Mouse (Mus musculus) liver, adult (tissue): ENCODE data around the gene Trim66.

Source experiments
- GATA4 ChIP-seq: IDR thresholded peaks from 2 replicates; pipeline ENCODE4 v1.6.1; 2014; ENCODE audit warnings: mild to moderate bottlenecking, low read length; ENCODE audit not compliant: insufficient replicate concordance

Trim66 gene

DNA sequence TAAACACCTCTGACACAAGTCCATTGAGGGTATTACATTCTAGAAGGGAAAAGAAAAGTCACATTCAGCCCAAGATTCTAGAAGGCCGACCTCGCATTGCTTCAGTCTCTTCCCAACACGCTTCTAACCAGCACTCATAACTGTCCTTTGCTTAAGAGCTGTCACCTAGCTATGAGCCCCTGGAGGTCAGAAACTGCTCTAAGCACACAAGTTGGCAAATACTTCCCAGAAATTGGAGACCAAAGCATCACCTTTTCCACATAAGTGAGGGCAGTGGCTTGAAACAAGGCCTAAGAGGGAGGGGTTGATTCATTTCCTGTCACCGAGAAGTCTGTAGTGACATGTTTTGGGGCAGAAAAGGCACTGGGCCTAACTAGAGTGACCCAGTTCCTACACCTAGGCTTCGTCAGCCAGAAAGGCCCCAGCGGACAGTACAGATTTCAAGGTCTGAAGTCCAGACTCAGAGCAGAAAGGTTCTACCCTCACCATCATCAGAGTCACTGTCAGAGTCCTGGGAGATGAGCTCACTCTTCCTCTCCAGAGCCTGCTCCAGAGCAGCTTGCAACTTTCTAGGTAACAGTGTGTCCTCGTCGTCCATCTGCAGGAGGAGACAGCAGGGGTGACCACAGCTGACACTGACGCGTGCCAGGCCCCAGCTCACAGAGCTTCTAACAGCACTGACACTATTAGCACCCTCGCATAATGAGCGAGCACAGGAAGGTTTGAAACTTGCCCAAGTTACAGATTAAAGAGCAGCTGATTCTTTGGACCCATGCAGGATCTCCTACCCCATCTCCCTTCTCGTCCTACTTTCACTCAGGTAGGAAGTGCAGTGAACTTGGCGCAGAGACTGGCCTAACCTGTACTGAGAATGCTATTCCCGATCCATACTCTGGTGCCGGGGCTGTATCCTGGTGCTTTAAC lies 18.1 kb upstream of the Trim66 start:
- TF ChIP-seq GATA4, result no peak

DNA sequence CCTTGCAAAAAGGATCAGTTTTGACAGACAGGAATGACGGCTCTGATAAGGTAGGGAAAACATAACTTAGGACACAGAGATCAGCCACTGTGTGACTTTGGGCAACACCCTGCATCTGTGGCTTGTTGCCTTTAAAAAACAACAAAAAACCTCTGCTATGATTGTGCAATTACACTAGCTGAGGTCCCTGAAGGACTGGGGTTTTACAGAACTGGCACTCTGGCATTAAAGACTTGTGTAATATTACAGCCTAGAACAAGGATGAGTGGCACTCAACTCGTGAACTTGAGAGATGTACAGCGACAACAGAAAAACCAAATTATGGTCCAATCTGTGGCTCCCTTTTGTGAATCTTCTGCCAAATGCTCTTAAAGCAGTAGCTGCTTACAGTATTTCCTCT lies 16.8 kb upstream of the Trim66 start:
- no peak for TF ChIP-seq GATA4

DNA sequence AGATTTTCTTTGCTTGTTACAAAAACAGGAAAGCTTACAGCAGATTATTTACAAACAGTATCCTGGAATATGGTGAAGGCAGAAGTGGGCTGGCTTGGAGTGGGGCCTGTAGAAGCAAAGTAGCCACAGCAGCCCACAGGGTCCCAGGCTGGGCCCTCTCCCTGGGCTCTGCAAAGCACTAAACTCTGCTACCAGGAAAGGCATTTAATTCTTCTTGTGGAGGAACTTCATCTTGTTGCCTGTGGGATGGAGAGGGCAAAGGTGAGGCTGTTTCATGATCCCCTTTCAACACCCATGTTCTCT lies 16.5 kb upstream of the Trim66 start:
- TF ChIP-seq GATA4, result no peak

DNA sequence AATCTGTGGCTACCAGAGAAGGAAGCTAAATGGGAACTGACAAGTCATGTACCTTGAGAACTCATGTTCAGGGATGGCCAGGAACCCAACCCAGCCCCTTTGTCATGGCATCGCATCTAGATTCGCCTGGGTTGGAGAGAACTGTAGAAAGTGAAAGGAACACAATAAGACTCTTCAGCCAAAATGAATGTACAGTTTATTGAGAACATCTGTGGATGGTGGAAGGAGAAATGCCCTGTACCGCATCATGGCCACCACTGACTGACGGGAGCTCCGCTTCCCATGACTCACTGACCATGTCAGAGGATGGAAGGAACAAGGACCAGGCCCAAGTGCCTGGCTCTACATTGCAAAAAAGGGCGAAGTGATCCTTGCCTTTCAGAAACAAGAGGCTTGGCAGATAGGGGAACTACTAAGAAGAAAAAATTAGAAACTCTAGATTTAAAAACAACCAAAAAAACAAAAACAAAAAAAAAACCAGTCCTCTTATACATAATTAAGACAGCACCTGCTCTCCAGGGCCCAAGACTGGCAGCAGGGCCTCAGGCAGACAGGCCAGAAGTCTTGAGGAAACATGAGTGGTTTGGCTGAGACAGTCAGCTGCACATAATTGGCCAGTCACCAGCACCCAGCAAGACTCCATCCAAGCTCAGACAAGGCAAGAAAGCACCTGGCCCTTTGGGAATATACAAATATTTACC lies 16.0 kb upstream of the Trim66 start:
- TF ChIP-seq GATA4, result no peak

DNA sequence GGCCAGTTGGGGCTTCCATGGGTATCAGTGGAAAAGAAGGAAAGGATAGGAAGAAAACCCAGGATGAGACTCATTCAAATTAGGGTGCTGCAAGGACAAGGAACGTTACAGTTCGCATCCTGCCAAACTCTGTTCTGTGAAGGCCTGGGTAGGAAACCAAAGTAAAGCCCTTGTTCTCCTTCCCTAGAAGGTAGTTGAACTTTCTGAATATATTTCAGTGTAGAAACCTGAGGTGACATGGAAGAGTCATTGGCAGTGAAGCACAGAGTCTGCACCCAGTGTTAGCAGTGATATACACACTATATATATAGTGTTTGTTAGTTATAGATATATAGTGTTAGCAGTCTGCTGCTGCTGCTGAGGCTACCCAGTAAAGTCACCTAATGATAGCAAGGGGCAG lies 15.4 kb upstream of the Trim66 start:
- no peak for TF ChIP-seq GATA4

DNA sequence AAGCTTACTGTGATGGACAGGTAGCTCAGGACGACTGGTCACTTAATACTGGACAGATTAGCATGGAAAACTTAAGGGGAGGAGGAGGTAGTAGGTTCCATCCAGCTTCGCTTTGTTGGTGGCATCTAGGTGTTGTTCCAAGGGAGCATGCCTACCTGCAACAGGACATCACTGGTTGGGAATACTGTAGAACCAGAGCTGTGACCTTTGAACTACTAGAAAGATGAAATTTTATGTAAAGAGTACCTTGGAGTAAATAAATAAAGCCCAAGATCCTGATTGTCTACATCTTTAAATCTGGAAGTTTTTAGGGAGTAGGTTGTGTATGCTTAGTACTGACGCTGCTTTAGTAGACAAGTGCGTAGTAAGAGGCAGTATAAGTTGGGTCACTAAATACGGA lies 14.2 kb upstream of the Trim66 start:
- TF ChIP-seq GATA4, result no peak

DNA sequence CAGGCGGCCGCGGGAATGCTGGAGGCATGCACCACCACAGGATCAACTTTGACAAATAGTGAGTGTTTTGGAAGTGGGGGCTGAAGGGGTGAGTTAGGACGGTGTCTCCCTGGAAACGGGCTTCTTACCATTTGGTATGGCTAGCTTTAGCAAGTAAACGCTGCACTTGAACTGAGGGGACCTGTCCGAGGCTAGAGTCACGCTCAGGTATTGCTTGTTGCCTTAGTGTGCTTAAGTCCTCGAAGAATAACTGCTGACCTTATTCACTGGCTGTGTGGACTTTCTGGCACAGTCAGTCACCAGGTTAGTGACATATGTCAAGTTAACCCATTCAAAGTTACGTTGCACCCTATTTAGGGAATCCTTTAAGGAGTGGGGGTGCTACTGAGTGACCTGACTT lies 12.0 kb upstream of the Trim66 start:
- no peak for TF ChIP-seq GATA4

DNA sequence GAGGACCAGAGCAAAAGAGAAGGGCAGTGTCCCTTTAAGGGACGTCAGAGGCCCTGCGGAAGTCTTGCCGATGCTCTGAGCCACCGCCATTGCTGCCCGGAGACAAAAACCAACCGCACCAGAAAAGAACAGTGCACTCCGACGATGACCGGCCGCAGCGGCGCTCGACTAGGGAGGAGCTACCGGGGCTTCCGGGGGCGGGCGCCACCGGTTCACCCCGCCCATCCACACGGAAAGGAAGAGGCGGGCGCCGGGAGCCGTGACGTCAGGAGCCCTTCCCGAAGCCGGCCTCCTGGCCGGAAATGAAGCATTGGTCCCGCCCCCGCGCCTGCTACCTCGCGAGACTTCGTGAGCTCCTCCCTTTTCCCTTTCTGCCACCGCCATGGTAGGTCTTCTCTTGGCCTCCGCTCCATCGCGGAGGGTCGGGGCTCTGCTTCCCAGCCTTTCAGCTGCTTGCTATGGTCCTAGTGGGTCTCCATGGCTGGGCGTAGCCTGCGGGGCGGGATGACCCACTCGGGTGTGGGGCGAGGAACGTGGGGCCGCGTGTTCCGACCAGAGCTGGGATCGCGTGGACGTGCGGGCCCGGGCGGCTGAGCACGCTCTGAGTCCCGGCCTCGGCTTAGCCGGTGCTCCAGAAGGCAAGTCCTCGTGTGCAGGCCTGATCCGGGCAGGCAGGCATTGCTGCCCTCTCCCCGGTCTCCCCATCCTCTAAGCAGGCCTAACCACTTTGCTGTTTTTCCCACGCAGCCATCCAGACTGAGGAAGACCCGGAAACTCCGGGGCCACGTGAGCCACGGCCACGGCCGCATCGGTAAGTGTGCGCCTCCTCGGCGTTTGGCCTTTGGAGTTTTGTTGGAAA lies 11.1 kb upstream of the Trim66 start, which contains the start of gene Rpl27a:
Gene Rpl27a, plus strand, starts transcription at position 310 of the 859 bp plus-strand sequence.
- TF ChIP-seq GATA4, result no peak; the same call in 1 of the 2 replicates

DNA sequence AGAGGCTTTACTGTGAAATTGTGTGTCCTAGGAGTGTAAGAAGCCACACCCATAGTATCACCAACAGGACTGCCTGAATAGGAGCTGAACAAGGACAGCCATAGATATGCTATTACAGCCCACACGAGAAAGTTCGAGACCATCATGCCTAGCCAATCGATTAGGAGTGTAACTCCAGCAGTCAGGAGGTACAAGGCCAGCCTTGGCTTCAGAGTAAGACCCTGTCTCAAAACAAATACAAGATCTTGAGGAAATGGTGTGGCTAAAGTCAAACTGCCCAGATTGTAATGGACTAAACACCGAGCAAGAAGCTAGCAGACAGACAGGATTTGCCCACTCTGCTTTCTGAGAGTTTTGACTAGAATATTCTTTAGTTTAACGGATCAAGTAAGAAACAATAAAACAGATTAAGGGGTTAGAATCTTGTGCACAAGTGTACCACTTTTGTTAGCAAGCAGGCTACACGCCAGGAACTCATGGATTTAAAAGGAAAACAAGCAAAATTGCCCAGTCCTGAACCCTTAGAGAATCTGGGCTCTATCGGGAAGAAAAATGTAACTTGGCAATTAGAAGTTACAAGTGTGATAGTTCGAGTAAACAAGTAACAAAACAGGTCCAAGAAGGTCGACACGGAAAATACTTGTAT lies 10.2 kb upstream of the Trim66 start:
- no peak for TF ChIP-seq GATA4

DNA sequence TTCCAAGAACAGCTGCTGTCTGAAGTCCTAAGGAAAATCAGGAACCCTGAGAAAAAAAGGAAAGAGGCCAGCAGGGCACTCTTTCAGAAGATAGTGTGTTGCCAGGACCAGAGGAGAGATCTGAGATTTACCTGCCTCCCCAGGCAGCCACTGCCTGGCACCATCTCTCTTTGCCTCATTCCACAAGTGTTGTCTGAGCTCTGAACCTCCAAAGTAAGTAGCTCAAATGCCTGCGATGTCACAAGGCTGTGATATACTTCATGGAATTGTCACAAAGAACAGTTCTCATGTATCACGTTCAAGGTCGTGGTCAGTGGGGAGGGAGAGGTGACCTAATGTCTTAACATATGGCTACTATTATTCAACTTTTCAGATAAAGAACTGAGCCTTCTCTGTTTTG lies 8.6 kb upstream of the Trim66 start:
- TF ChIP-seq GATA4, result no peak

DNA sequence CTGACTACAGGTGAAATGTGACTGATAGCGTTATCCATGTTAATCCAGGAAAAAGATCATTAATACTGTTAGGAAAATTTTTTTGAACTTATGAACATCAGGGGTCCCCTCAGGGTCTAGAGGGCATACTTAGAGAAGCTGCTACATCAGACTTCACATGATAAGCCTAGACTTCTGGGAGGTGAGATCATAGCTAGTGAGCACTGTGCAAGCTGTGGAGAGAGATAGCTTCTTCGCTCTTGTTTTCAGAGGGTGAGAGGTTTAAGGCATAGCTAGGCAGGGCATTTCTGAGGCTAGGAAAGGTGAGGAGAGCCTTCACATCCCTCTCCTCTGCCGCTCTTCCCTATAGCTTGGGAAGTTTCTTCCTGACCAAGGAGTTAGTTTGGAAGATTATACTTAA lies 3.9 kb upstream of the Trim66 start:
- TF ChIP-seq GATA4, result no peak

DNA sequence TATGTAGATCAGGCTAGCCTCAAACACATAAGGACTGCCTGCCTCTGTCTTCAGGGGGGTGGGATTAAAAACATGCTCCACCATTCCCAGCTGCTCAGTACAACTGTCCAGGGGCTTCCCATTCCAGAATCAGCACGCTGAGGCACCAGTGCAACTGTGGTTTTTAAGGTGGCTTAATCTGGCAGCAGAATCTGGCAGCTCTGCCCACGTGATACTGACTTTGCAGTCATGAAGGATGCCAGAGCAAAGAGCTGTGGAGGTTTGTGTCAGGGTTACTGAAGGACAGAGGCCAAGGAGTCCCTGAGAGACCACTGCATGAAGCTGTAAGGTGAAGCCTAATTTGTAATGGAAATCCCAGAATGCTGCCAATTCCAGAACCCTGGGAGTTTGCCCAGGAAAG lies 2.9 kb upstream of the Trim66 start:
- TF ChIP-seq GATA4, result no peak

DNA sequence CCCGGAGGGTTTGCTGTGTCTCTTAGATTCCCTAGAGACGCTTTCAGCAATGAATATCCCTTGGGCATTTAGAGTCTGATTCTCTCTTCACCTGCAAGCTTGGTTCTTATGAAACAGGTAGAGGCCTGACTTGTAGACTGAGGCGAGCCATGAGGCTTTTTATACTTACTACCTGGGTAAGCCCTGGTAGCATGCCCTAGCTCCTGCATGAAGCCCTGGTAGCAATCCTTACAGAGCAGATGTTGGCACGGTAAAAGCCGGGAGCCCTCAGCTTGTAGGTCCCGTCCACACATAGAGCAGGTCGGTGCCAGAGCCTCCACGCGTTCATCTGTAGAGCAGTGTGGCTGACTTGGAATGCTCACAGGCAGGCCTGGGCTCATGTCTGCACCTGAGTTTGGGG lies 362 bp downstream of the Trim66 start:
- no peak for TF ChIP-seq GATA4

DNA sequence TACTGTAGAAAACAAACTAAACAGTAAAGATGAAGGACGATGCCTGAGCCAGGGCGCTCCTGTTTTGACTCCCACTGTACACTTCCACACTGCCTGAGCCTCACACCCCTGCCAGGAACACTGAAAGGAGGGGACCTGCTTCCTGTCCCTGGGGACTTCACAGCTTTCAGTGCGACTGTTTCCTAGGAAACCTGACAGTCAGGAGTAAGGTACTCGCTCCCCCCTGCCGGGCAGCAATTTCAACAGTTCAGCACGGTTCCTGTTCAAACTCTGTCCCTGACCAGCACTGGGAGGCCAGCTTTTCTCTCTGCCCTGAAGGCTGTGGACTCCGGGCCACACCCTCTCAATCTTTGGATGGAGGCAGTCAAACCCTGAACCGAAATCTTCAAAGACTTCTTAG lies 815 bp downstream of the Trim66 start:
- no peak for TF ChIP-seq GATA4

DNA sequence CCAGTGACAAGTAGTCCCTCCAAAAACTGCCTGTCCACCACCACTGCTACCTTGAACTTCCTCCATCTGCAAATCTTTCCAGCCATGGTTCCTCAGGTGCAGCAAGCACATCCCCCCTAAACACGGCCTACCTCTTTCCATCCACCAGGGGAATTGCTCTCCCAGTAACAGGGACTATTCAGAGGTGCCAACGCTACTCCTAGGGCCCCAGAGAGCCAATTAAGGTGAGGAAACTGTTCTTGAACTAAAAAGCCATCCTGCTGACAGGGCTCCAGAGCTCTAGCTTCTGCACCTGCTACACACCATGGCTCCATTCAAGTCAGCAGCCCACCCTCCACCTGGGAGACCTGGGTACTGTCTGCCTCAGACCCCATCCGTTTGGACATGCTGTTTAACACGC lies 10.4 kb downstream of the Trim66 start:
- no peak for TF ChIP-seq GATA4
